Mouse (Mus musculus): ENCODE results near the gene Prrx1. TPM values are rescaled to one million over a fixed set of nuclear protein-coding genes. Genes with fewer than 3 reads are reported as not detected.

The Prrx1 gene
- polyA plus RNA-seq (2012; rRNA removed), result 1.9 TPM in 2 replicates

DNA sequence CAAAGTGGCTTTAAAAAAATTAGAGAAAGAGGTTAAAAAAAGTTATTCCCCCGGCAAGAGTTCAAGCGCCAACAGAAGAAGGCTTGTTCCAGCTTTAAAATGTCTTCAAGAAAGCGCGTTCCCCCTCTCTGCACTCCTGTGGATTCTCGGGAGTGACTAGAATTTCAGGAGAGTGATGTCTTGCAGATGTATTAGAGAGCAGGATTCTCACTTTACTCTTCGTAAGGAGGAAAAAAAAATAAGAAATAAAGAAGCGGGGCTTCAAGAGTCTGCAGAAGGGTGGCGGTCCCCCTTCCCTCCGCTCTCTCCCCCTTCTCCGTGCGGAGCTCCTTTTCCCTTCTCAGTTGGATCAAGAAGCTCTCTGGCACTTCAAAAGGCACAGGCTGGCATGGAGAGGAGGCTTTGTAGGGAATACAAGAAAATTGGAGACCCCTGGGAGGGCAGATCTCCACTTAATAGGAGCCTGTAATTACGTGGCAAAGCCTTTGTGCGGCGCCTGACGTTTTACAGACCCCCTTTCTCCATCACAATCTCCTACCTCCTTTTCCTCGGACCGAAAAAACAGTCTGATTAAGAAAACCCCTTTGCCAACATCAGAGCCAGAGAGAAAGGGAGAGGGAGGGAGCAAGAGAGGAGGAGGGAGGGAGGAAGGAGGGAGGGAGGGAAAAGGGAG lies at the start of gene Prrx1:
Gene Prrx1 (minus strand): TSS at position 610 of the 673 bp plus-strand sequence.
- H3K36me3 ChIP-seq (ENCODE audit: control insufficient read depth, insufficient read depth, low read length), result no peaks in the 10 kb centered on the region
- H3K4me1 ChIP-seq (replicated peaks; ENCODE audit: control insufficient read depth, insufficient read depth, low read length), result no peaks in the 10 kb centered on the region
- no peak for DNase-seq
- H3K27me3 ChIP-seq (ENCODE audit: control insufficient read depth, insufficient read depth, low read length), result peaks cover 13% of the 10 kb centered on the region; the same call in 1 of the 2 replicates
- no peak within 1 kb of the TSS for H3K27ac ChIP-seq (ENCODE audit: control insufficient read depth, insufficient read depth, low read length)
- 9% methylated on average over 17 of the region's 17 CpGs for WGBS
- H3K4me3 ChIP-seq (ENCODE audit: control insufficient read depth, insufficient read depth, low read length), result no peak within 1 kb of the TSS
- no peak for TF ChIP-seq CTCF (IDR thresholded peaks at IDR 0.05; ENCODE audit: borderline replicate concordance, control insufficient read depth, extremely low read depth, insufficient read depth, low read length, poor library complexity)
- TF ChIP-seq POLR2A (IDR thresholded peaks at IDR 0.05; ENCODE audit: control insufficient read depth, extremely low read depth, insufficient read depth, low read length, poor library complexity), result no peak

DNA sequence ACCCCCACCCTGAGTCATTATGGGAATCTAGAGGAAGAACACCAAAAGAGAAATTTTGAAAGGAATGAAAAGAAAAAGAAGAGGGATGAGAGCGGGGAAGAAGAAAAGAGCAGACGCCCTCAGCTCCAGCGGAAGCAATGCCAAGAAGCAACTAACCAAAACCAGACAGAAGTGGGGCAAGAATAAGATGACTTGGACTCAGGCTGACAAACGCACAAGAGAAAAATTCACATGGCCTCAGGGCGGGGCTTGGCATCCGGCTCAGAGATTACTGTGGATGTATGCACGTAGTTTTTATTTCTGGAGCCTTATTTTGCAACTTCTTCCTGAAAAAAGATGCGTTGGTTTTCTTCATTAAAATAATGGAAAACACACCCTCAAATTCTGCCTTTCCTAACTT lies 48.7 kb upstream of the Prrx1 start:
- no peak for DNase-seq
- no peaks in the 10 kb centered on the region for H3K36me3 ChIP-seq (ENCODE audit: control insufficient read depth, insufficient read depth, low read length)
- TF ChIP-seq CTCF (IDR thresholded peaks at IDR 0.05; ENCODE audit: borderline replicate concordance, control insufficient read depth, extremely low read depth, insufficient read depth, low read length, poor library complexity), result no peak
- TF ChIP-seq POLR2A (IDR thresholded peaks at IDR 0.05; ENCODE audit: control insufficient read depth, extremely low read depth, insufficient read depth, low read length, poor library complexity), result no peak
- H3K4me3 ChIP-seq (ENCODE audit: control insufficient read depth, insufficient read depth, low read length), result no peak overlapping the region
- H3K27me3 ChIP-seq (ENCODE audit: control insufficient read depth, insufficient read depth, low read length), result no peaks in the 10 kb centered on the region
- WGBS, result 89% methylated on average over 8 of the region's 8 CpGs
- H3K4me1 ChIP-seq (replicated peaks; ENCODE audit: control insufficient read depth, insufficient read depth, low read length), result no peaks in the 10 kb centered on the region
- H3K27ac ChIP-seq (ENCODE audit: control insufficient read depth, insufficient read depth, low read length), result no peak overlapping the region

DNA sequence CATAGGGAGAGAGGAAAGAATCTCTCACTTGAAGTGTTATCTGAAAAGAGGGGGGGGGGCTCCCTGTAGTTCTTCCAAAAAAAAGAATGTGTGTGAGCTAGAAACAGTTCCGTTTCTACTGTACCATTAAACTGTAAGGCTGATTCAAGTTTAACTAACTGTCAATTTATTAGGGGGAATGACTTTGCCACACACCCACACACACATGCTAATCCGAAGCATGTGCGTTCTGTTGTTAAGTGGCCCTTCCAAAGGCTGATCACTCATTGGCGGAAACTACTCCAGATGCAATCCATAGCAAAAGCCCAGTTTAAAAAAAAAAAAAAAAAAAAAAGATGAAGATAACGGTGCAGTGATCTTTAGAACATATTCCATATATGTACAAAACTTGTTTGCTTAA lies 47.9 kb upstream of the Prrx1 start:
- H3K27me3 ChIP-seq (ENCODE audit: control insufficient read depth, insufficient read depth, low read length), result no peaks in the 10 kb centered on the region
- DNase-seq, result no peak
- no peak overlapping the region for H3K4me3 ChIP-seq (ENCODE audit: control insufficient read depth, insufficient read depth, low read length)
- 94% methylated on average over 5 of the region's 5 CpGs for WGBS
- no peaks in the 10 kb centered on the region for H3K36me3 ChIP-seq (ENCODE audit: control insufficient read depth, insufficient read depth, low read length)
- H3K27ac ChIP-seq (ENCODE audit: control insufficient read depth, insufficient read depth, low read length), result no peak overlapping the region
- no peaks in the 10 kb centered on the region for H3K4me1 ChIP-seq (replicated peaks; ENCODE audit: control insufficient read depth, insufficient read depth, low read length)
- TF ChIP-seq POLR2A (IDR thresholded peaks at IDR 0.05; ENCODE audit: control insufficient read depth, extremely low read depth, insufficient read depth, low read length, poor library complexity), result no peak
- no peak for TF ChIP-seq CTCF (IDR thresholded peaks at IDR 0.05; ENCODE audit: borderline replicate concordance, control insufficient read depth, extremely low read depth, insufficient read depth, low read length, poor library complexity)

DNA sequence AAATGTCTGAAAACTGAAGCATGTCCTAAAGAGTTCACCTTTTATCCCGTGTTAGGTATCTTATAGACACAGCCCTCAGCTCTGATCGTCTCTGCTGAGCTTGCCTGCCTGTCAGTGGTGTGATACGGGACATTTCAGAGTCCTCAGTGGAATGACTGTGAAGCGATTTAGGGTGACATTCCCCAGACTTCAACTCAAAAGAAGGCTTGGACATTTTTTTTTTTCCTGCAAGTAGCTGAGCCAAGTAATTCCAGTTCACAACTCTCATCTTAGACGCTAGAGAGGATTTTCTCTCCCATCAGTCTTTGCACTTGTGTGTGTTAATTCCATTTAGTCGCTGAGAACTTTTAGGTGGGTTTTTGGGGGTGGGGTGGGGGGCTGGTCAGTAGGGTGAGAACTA lies 47.3 kb upstream of the Prrx1 start:
- Histone ChIP-seq H3K4me1 (replicated peaks; ENCODE audit: control insufficient read depth, insufficient read depth, low read length) (no peaks in the 10 kb centered on the region), H3K36me3 (ENCODE audit: control insufficient read depth, insufficient read depth, low read length) (no peaks in the 10 kb centered on the region), H3K27me3 (ENCODE audit: control insufficient read depth, insufficient read depth, low read length) (no peaks in the 10 kb centered on the region), H3K27ac (ENCODE audit: control insufficient read depth, insufficient read depth, low read length) (no peak overlapping the region), H3K4me3 (ENCODE audit: control insufficient read depth, insufficient read depth, low read length) (no peak overlapping the region)
- 83% methylated on average over 6 of the region's 6 CpGs for WGBS
- no peak for DNase-seq
- TF ChIP-seq CTCF (IDR thresholded peaks at IDR 0.05; ENCODE audit: borderline replicate concordance, control insufficient read depth, extremely low read depth, insufficient read depth, low read length, poor library complexity), result no peak
- no peak for TF ChIP-seq POLR2A (IDR thresholded peaks at IDR 0.05; ENCODE audit: control insufficient read depth, extremely low read depth, insufficient read depth, low read length, poor library complexity)

DNA sequence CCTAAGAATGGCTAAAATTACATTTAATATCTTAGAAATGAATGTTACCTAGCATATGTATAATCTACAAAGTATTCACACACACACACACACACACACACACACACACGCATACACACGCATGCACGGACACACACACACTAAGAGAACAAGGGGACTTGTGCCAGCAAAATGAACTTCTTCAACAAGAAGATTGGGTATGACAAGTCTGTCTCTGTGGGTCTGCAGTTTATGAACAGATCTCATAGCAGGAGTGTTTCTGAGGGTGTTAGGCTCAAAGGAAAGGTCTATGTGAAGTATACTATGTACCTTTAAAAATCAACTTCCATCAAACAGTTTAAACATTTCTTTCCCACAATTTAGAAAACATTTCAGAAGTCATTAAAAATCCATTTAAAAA lies 46.0 kb upstream of the Prrx1 start:
- 96% methylated on average over 3 of the region's 3 CpGs for WGBS
- H3K36me3 ChIP-seq (ENCODE audit: control insufficient read depth, insufficient read depth, low read length), result no peaks in the 10 kb centered on the region
- TF ChIP-seq POLR2A (IDR thresholded peaks at IDR 0.05; ENCODE audit: control insufficient read depth, extremely low read depth, insufficient read depth, low read length, poor library complexity), result no peak
- DNase-seq, result no peak
- H3K27me3 ChIP-seq (ENCODE audit: control insufficient read depth, insufficient read depth, low read length), result no peaks in the 10 kb centered on the region
- no peak overlapping the region for H3K4me3 ChIP-seq (ENCODE audit: control insufficient read depth, insufficient read depth, low read length)
- H3K27ac ChIP-seq (ENCODE audit: control insufficient read depth, insufficient read depth, low read length), result no peak overlapping the region
- H3K4me1 ChIP-seq (replicated peaks; ENCODE audit: control insufficient read depth, insufficient read depth, low read length), result no peaks in the 10 kb centered on the region

DNA sequence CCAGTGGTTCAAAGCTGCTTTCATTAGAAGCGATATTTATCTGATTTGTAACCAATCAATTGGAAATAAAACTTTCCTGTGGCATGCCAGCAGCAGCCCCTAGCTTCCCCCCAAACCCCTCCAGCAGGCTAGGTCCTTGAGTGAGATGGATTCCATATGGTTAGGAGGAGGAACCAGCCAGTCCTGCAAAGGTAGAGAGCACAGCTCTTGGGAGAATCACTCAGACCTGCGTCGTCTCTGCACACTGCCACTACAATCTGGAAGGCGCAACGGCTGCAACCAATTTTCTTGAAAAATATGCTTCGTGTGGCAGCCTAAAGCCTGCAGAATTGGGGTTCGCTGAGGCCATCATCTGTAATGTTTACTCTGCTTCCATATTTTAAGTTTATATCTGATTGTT lies 44.7 kb upstream of the Prrx1 start:
- 74% methylated on average over 7 of the region's 7 CpGs for WGBS
- no peak overlapping the region for H3K27ac ChIP-seq (ENCODE audit: control insufficient read depth, insufficient read depth, low read length)
- no peaks in the 10 kb centered on the region for H3K4me1 ChIP-seq (replicated peaks; ENCODE audit: control insufficient read depth, insufficient read depth, low read length)
- H3K4me3 ChIP-seq (ENCODE audit: control insufficient read depth, insufficient read depth, low read length), result no peak overlapping the region
- DNase-seq, result no peak
- H3K27me3 ChIP-seq (ENCODE audit: control insufficient read depth, insufficient read depth, low read length), result no peaks in the 10 kb centered on the region
- H3K36me3 ChIP-seq (ENCODE audit: control insufficient read depth, insufficient read depth, low read length), result no peaks in the 10 kb centered on the region
- TF ChIP-seq POLR2A (IDR thresholded peaks at IDR 0.05; ENCODE audit: control insufficient read depth, extremely low read depth, insufficient read depth, low read length, poor library complexity) (no peak), CTCF (IDR thresholded peaks at IDR 0.05; ENCODE audit: borderline replicate concordance, control insufficient read depth, extremely low read depth, insufficient read depth, low read length, poor library complexity) (no peak)

DNA sequence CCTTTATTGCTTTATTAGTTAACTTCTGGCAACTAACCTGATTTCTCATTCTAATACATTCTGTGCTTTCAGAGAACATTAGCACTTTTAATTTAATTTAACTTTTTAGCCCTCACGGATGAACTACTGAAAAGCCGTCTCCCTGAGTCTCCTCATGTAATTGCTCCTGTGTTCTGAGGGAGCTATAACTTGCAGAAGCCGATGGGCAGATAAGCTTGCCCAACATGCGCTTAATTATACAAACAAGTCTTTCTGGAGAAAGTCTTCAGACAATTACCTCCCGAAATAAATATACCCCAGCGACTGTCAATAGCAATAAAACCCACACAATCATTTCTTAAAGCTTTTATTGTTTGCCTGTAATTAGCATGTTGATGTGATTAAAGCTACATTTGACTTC lies 44.2 kb upstream of the Prrx1 start:
- H3K4me3 ChIP-seq (ENCODE audit: control insufficient read depth, insufficient read depth, low read length), result no peak overlapping the region
- DNase-seq, result no peak
- no peaks in the 10 kb centered on the region for H3K4me1 ChIP-seq (replicated peaks; ENCODE audit: control insufficient read depth, insufficient read depth, low read length)
- H3K27me3 ChIP-seq (ENCODE audit: control insufficient read depth, insufficient read depth, low read length), result no peaks in the 10 kb centered on the region
- TF ChIP-seq CTCF (IDR thresholded peaks at IDR 0.05; ENCODE audit: borderline replicate concordance, control insufficient read depth, extremely low read depth, insufficient read depth, low read length, poor library complexity) (no peak), POLR2A (IDR thresholded peaks at IDR 0.05; ENCODE audit: control insufficient read depth, extremely low read depth, insufficient read depth, low read length, poor library complexity) (no peak)
- WGBS, result 75% methylated on average over 6 of the region's 6 CpGs
- no peaks in the 10 kb centered on the region for H3K36me3 ChIP-seq (ENCODE audit: control insufficient read depth, insufficient read depth, low read length)
- H3K27ac ChIP-seq (ENCODE audit: control insufficient read depth, insufficient read depth, low read length), result no peak overlapping the region
